Mouse (Mus musculus) stomach, postnatal 0 days (tissue): ENCODE measurements at regions not wholly inside any gene's neighbourhood (a gene's known extent, or its start where the extent isn't known, plus 50 kb on each side); places are given as distances from the start of the nearest gene placed in this dataset.
A peak's percentile ranks its signal among the peaks of the same experiment; 100 is the strongest.

ENCODE experiments used
- ATAC-seq: fragments of 200-750 bp; cut with Nextera tagmentation; 2 replicates; pipeline ENCODE4 v1.8.0; 2017; ENCODE audit not compliant: low FRiP score, low TSS enrichment
- DNase-seq: peaks from one replicate; pipeline ENCODE4 v3.0.0-alpha.2; 2016; ENCODE audit warnings: low spot score
- H3K27ac ChIP-seq: fragments of 300-500 bp; sonication (generic); replicated peaks from 2 replicates; pipeline ENCODE4 v1.5.1; 2014; ENCODE audit warnings: mild to moderate bottlenecking, control low read depth
- H3K27me3 ChIP-seq: fragments of 300-500 bp; sonication (generic); 2 replicates; pipeline ENCODE4 v1.6.1; 2014; ENCODE audit warnings: low read length; ENCODE audit not compliant: control insufficient read depth, insufficient read depth
- H3K36me3 ChIP-seq: fragments of 300-500 bp; sonication (generic); 2 replicates; pipeline ENCODE4 v1.6.1; 2014; ENCODE audit warnings: low read length, mixed read lengths; ENCODE audit not compliant: control insufficient read depth, insufficient read depth
- H3K4me1 ChIP-seq: fragments of 300-500 bp; sonication (generic); replicated peaks from 2 replicates; pipeline ENCODE4 v1.6.1; 2014; ENCODE audit warnings: antibody characterized with exemption; ENCODE audit not compliant: control insufficient read depth, insufficient read depth
- H3K4me2 ChIP-seq: fragments of 300-500 bp; sonication (generic); replicated peaks from 2 replicates; pipeline ENCODE4 v1.6.1; 2014; ENCODE audit warnings: low read depth, mild to moderate bottlenecking, control low read depth, moderate library complexity
- H3K4me3 ChIP-seq: fragments of 300-500 bp; sonication (generic); 2 replicates; pipeline ENCODE4 v1.5.1; 2014; ENCODE audit warnings: low read depth, low read length, control low read depth
- H3K9ac ChIP-seq: fragments of 300-500 bp; sonication (generic); 2 replicates; pipeline ENCODE4 v1.6.1; 2014; ENCODE audit warnings: mild to moderate bottlenecking, low read length, control low read depth, mixed read lengths
- H3K9me3 ChIP-seq: fragments of 300-500 bp; sonication (generic); 2 replicates; pipeline ENCODE4 v1.6.1; 2016; ENCODE audit warnings: low read length; ENCODE audit not compliant: control insufficient read depth
- CTCF ChIP-seq: IDR thresholded peaks from 2 replicates; pipeline ENCODE4 v1.5.1; 2016; ENCODE audit warnings: antibody characterized with exemption, low read depth, mild to moderate bottlenecking, moderate library complexity
- EP300 ChIP-seq: optimal IDR thresholded peaks from 2 replicates; pipeline ENCODE3; 2016; ENCODE audit warnings: antibody characterized with exemption
- WGBS: fragments of 180-500 bp; shearing (Covaris S2); extraction: QIAGEN DNeasy Blood & Tissue Kit; methylation state at CpG from one replicate; pipeline ENCODE4 v1.1.7; 2014; 5-methylcytosine and 5-hydroxymethylcytosine counted together

DNA sequence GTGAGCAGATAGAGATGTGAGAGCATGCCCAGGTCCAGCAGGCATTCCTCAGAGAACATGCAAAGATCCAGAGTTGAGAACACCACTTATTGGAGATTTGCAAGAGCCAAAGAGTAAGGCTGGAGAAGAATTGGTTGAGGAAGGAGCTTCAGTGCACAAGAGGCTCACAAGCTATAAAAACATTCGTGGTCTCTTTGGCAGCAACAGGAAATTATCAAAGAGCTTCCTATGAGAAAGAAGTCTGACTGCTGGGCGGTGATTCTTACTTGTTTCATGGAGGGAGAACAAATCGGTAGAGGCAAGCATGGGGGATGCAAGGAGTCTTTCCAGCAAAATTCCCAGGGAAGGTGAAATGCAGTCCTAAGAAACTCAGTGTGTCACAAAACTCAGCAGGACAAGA lies 83.0 kb upstream of the Dph5 start:
- Histone ChIP-seq H3K27me3 (no peaks in the 10 kb centered on the region), H3K27ac (no peak overlapping the region), H3K36me3 (no peaks in the 10 kb centered on the region), H3K9me3 (no peaks in the 10 kb centered on the region), H3K9ac (no peak overlapping the region), H3K4me3 (no peak overlapping the region), H3K4me1 (no peaks in the 10 kb centered on the region), H3K4me2 (no peak overlapping the region)
- TF ChIP-seq EP300 (no peak), CTCF (no peak)
- ATAC-seq (no peak), DNase-seq (no peak)
- WGBS, result 66% methylated on average over 3 of the region's 3 CpGs

DNA sequence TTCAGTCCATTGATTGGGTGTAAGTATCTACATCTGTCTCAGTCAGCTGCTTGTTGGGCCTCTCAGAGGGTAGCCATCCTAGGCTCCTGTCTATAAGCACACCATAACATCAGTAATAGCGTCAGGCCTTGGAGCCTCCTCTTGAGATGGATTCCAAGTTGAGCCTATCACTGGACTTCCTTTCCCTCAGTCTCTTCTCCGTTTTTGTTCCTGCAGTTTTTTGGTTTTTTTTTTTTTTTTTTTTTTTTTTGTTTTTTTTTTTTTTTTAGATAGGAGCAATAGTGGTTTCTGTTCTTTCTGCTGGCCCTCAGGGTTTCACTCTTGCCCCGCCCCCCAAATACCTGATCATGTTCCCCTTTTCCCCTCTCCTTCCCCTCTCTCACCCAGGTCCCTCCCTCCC lies 80.6 kb upstream of the Dph5 start:
- no peaks in the 10 kb centered on the region for H3K9me3 ChIP-seq
- H3K36me3 ChIP-seq, result no peaks in the 10 kb centered on the region
- no peaks in the 10 kb centered on the region for H3K27me3 ChIP-seq
- no peak overlapping the region for H3K4me3 ChIP-seq
- DNase-seq, result no peak
- H3K4me1 ChIP-seq, result no peaks in the 10 kb centered on the region
- WGBS, result 70% methylated on average over 3 of the region's 3 CpGs
- ATAC-seq, result no peak
- no peak overlapping the region for H3K27ac ChIP-seq
- no peak overlapping the region for H3K4me2 ChIP-seq
- no peak overlapping the region for H3K9ac ChIP-seq
- TF ChIP-seq CTCF (no peak), EP300 (no peak)

DNA sequence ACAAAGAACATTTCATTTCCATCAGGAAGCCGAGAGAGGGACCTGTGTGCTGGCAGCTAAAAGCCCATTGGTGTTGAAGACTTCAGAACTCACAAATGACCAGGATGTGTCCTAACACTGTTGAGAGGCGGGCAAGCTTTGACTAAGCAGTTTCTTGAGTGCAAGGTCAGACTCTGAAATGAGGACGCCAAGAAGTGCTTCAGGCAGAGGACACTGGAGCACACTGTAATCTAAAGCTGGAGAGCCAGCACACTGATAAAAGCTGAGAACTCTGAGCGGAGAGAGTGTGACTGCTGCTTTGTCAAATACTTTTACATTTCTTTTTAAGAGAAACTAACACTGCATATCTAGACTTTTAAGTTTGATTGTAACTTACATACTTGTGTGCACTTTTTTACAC lies 72.5 kb upstream of the Dph5 start:
- no peak overlapping the region for H3K9ac ChIP-seq
- WGBS, result 48% methylated on average over 4 of the region's 4 CpGs
- TF ChIP-seq CTCF (no peak), EP300 (no peak)
- no peak for ATAC-seq
- H3K27ac ChIP-seq, result peak overlapping the region; percentile 58; the same call in 1 of the 2 replicates
- no peaks in the 10 kb centered on the region for H3K27me3 ChIP-seq
- H3K36me3 ChIP-seq, result no peaks in the 10 kb centered on the region
- H3K4me1 ChIP-seq, result no peaks in the 10 kb centered on the region
- no peak for DNase-seq
- no peak overlapping the region for H3K4me2 ChIP-seq
- no peaks in the 10 kb centered on the region for H3K9me3 ChIP-seq
- no peak overlapping the region for H3K4me3 ChIP-seq

DNA sequence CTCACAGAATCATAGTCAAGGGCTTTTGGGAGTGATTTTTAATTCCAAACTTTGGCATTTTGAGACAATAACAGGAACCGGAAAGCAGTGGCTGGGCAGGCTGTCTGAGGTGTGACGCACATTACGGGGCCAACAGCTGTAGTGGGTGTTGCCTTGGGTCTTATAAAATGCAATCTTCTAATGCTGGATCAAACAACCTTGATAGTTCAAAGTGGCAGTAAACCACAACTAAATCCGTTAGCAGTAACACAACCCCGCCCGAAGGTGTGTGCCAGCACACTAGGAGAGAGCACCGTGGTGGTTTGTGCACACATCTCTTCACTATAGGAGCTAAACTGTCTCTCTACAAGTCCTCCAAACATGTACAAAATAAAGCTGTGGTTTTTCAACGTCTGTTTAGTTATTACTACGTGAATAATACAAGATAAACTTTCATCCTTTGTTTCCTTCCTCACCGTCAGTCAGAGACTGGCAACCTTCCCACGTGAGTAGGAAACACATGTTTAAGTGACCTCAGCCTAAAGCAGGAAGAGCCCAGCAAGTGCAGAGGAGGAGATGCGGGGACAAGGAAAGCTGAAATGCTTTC lies 72.0 kb upstream of the Dph5 start:
- H3K4me1 ChIP-seq, result no peaks in the 10 kb centered on the region
- TF ChIP-seq CTCF (no peak), EP300 (no peak)
- no peak overlapping the region for H3K9ac ChIP-seq
- H3K9me3 ChIP-seq, result no peaks in the 10 kb centered on the region
- ATAC-seq (peak; percentile 47; the same call in 1 of the 2 replicates), DNase-seq (no peak)
- H3K4me3 ChIP-seq, result no peak overlapping the region
- no peak overlapping the region; the same call in 1 of the 2 replicates for H3K4me2 ChIP-seq
- no peaks in the 10 kb centered on the region for H3K36me3 ChIP-seq
- H3K27me3 ChIP-seq, result no peaks in the 10 kb centered on the region
- H3K27ac ChIP-seq, result 0 out of 2 replicates have a peak overlapping the region, but pooled peaks have one; percentile 36
- WGBS, result 30% methylated on average over 12 of the region's 12 CpGs

- Histone ChIP-seq H3K36me3 (no peaks in the 10 kb centered on the region), H3K4me3 (no peak overlapping the region), H3K9me3 (no peaks in the 10 kb centered on the region), H3K27me3 (no peaks in the 10 kb centered on the region), H3K4me1 (no peaks in the 10 kb centered on the region), H3K4me2 (no peak overlapping the region), H3K27ac (no peak overlapping the region), H3K9ac (no peak overlapping the region)
- no peak for ATAC-seq
- TF ChIP-seq CTCF, result no peak
- TF ChIP-seq EP300, result no peak
- 86% methylated on average over 6 of the region's 6 CpGs for WGBS
- DNase-seq, result no peak
These were observed 71.1 kb upstream of the Dph5 start for GRCm38 (mm10) chr3:115816328-115817160.

- WGBS, result 95% methylated on average over 5 of the region's 5 CpGs
- ATAC-seq (no peak), DNase-seq (no peak)
- no peaks in the 10 kb centered on the region for H3K27me3 ChIP-seq
- H3K4me3 ChIP-seq, result no peak overlapping the region
- H3K9ac ChIP-seq, result no peak overlapping the region
- no peak overlapping the region for H3K27ac ChIP-seq
- H3K9me3 ChIP-seq, result no peaks in the 10 kb centered on the region
- no peaks in the 10 kb centered on the region for H3K36me3 ChIP-seq
- TF ChIP-seq CTCF (no peak), EP300 (no peak)
- H3K4me1 ChIP-seq, result no peaks in the 10 kb centered on the region
- no peak overlapping the region for H3K4me2 ChIP-seq
These were observed 69.9 kb upstream of the Dph5 start for GRCm38 (mm10) chr3:115817771-115818170.
